Mouse (Mus musculus) left cerebral cortex, postnatal 14 days (tissue): Measurements from ENCODE around the gene Ascc1. TPM values are rescaled to one million over a fixed set of nuclear protein-coding genes. Genes with fewer than 3 reads are reported as not detected.
"Not testable (repeated sequence)": the region's sequence is repeated elsewhere in the genome, so short reads cannot be mapped to it uniquely, and the experiment has no call there.

Source experiments
- DNase-seq, 2 experiments: peaks; one replicate each; pipeline ENCODE4 v3.0.0; 2021 to 2022; ENCODE audit warnings: low spot score in 2 of 2, mixed read lengths in 1 of 2
- intact Hi-C: fragments of 180-260 bp; cut with DNase I; formaldehyde crosslinking; loops from one replicate; pipeline ENCODE4 v1.15.1; 2025
- microRNA-seq, 2 experiments: library from miRNA; unstranded; fragments of <30 nt; microRNA quantifications; one replicate each; pipeline ENCODE4 v1.2.0; 2022
- total RNA-seq, 2 experiments: library from RNA; stranded (reverse); gene quantifications; 2 replicates each; pipeline ENCODE4 v1.2.3; 2021

Gene Ascc1
- total RNA-seq, 2 experiments from 2014 or later = 18.1 to 19.4 TPM

- no peak for DNase-seq
- intact Hi-C loops = no loop called here
Observed at GRCm38 (mm10) chr10:60130504-60130903, 127.9 kb downstream of the Ascc1 start.

- no peak for DNase-seq
- intact Hi-C loops = no loop called here
Observed at GRCm38 (mm10) chr10:60133501-60133900, 130.9 kb downstream of the Ascc1 start.

- DNase-seq = no peak
- intact Hi-C loops = no loop called here
Observed at GRCm38 (mm10) chr10:60134201-60134600, 131.6 kb downstream of the Ascc1 start.

- intact Hi-C loops, DNase-seq: not testable (repeated sequence)
Observed at GRCm38 (mm10) chr10:60136010-60136409, 133.4 kb downstream of the Ascc1 start.

- no peak for DNase-seq
- intact Hi-C loops = no loop called here
Observed at GRCm38 (mm10) chr10:60136935-60137334, 134.3 kb downstream of the Ascc1 start.

- DNase-seq = no peak
- intact Hi-C loops = no loop called here
Observed at GRCm38 (mm10) chr10:60138680-60139079, 136.1 kb downstream of the Ascc1 start.

GRCm38 (mm10) chr10:60140751-60141150 is 138.1 kb downstream of the Ascc1 start:
- intact Hi-C loops = no loop called here
- DNase-seq = no peak

GRCm38 (mm10) chr10:60141656-60142160 is 139.1 kb downstream of the Ascc1 start:
- no peak for DNase-seq
- intact Hi-C loops = no loop called here

GRCm38 (mm10) chr10:60147510-60148047 is 145.0 kb downstream of the Ascc1 start:
- intact Hi-C loops = loop anchor here (1.0 kb wide), 1 partner anchor 98 kb away; no protein-coding TSS in a partner anchor
- not testable (repeated sequence) for DNase-seq

GRCm38 (mm10) chr10:60148087-60148486 is 145.5 kb downstream of the Ascc1 start:
- intact Hi-C loops = loop anchor here (1.0 kb wide), 1 partner anchor 97 kb away; no protein-coding TSS in a partner anchor
- DNase-seq = peak; percentile 66 to 83

Small RNA genes within 50 kb of the gene (microRNA-seq; reads per million reads assigned to microRNA genes)
- 2.1 to 5.0 reads per million in 2 experiments for gene Mir6906

Other genes with a start within 250 kb of the Ascc1 start
- gene Dnajb12, start 123.2 kb upstream of the Ascc1 start, total RNA-seq = 10 to 100 TPM; 46.3 to 50.6 TPM
- gene Ddit4, start 51.0 kb upstream of the Ascc1 start, total RNA-seq = 10 to 100 TPM; 52.5 to 76.3 TPM
- gene Anapc16, start 330 bp downstream of the Ascc1 start, total RNA-seq = 10 to 100 TPM; 60.8 to 67.3 TPM
- 100 to 1,000 TPM; 564 to 596 TPM for gene Spock2, start 103.4 kb downstream of the Ascc1 start, total RNA-seq
- 1 to 10 TPM; 2.2 to 2.6 TPM for gene Chst3, start 216.5 kb downstream of the Ascc1 start, total RNA-seq